Mouse (Mus musculus) thymus, postnatal 4 days (tissue): Measurements from ENCODE around the gene Cbx3.
"Not testable (repeated sequence)": the region's sequence is repeated elsewhere in the genome, so short reads cannot be mapped to it uniquely, and the experiment has no call there.

Experiments used
- DNase-seq: peaks from one replicate; pipeline ENCODE4 v3.0.0; 2021

The Cbx3 gene

DNA sequence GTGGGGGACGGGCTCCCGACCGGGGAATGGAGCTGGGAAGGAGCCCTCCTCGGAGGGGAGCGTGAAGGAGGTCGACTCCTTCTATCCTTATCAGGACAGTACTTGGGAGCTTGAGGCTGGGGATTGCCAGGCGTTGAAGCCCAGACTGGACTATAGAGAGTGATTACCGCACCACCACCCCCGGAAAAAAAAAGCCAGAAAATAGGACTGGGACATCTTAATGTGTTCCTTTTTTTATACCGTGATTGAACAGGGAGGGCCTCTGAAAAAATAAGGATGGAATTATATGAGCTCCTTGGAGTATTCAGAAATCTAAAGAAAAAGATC lies 982 bp downstream of the Cbx3 start:
- no peak for DNase-seq

DNA sequence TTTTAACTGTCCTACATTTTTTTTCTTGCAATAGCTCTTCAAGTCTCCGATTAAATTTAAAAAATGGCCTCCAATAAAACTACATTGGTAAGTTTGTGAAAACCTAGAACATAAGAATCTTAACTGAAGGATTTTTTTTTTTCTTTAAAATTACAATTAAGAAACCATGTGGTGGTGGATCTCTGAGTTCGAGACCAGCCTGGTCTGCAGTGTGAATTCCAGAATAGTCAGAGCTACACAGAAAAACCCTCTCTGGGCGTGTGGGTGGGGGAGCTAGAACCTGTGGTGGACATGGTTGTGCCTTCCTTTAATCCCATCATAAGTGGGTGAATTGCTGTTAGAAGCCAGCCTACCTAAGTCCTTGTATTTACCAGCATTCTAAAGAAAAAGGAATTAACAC lies 1.6 kb downstream of the Cbx3 start:
- peak; percentile 42 for DNase-seq

DNA sequence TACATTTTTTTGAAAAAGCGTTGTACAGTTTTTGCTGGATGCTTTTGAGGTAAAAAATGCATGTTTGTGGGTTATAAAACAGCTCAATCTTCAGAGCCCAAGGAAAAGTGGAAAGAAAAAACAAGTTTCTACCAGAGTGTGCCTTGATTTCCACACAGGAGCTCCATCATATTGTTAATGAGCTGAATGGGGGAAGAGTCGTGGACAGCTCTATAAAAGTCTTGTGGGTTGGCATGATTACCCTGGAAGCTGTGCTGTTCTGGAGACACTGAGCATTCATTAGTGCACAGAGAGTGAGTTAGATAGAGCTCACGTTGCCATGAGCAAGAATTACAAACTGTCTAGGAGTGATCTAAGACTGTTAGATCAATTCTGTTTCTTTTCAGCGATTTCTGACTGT lies 2.1 kb downstream of the Cbx3 start:
- no peak for DNase-seq

DNA sequence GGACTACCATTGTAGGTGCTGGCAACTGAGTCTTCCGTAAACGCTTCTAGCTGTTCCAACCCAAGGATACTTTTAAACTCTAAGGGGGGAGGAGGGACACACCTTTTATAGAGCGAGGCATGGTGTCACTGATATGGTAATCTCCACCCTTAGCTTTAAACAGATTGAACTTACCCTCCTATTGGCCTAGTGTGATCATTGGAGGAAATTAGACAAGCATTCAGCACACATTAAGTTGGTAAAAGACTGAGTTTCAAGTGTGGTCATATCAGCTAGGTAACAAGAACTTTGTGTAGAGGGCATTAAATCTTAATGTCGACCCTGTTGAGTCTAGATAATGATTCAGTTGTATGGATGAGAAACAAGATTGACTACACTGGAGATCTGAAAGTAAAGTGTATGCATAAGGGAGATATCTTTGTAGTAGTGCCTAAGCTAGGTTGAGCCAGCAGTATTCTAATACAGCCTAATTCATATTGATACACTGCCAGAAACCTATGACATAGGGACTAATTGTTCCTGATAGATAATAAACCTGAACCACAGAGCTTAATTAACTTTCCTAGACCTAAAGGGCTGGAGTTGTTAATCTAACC lies 9.1 kb downstream of the Cbx3 start:
- DNase-seq = no peak

DNA sequence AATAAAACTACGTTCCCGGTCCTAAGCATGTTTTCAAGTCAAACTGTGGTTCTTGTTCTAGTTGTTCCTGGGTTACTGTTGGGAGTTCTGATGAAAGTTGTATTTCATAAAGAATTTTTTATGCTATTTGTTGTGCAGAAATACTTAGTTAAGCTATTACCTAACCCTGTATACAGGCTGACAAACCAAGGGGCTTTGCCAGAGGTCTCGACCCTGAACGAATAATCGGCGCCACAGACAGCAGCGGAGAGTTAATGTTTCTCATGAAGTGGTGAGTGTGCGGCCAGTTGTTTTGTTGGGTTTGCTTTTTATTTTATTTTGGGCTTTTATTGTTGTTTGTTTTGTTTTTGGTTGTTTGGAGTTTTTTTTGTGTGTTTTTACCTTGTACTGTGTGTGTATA lies 11.4 kb downstream of the Cbx3 start:
- DNase-seq = no peak

DNA sequence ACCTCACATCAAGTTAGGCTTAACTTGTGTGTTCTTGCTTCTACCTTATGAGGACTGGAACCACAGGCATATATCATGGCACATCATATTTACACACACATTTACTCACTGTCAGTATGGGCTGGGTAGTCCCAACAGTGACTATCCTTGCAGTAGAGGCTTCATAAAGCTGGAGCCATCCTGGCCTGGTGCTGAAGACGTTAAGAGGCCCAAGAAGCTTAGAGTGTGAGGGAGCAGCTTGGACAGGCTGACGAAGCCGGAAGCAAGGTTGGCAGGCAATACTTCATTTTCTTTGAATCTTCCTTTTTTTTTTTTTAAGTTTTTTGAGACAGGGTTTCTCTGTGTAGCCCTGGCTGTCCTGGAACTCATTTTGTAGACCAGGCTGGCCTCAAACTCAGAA lies 13.7 kb downstream of the Cbx3 start:
- DNase-seq = no peak

DNA sequence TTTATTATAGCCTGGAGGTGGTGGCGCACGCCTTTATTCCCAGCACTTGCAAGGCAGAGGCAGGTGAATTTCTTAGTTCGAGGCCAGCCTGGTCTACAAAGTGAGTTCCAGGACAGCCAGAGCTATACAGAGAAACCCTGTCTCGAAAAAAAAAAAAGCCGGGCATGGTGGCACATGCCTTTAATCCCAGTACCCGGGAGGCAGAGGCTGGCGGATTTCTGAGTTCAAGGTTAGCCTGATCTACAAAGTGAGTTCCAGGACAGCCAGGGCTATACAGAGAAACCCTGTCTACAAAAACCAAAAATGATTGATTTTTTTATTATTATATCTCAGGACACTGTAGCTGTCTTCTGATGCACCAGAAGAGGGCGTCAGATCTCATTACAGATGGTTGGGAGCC lies 14.4 kb downstream of the Cbx3 start:
- not testable (repeated sequence) for DNase-seq

DNA sequence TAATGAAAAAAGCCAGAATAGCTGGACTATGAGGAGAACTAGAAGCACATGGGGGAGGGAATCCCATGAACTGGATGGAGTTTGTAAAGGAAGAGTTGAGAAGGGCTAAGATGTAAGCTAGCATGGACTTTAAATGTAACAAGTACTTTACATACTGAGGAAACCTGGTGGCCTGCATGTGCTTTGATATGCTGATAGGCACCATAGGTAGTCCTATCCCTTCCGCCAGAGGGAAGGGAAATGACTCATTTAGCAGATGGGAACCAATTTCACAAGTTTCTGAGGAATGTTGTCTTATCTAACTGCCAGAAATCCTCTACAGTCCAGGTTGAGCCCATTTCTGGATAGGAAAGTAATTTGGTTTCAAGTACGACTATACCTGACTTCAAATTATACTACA lies 15.5 kb downstream of the Cbx3 start:
- no peak for DNase-seq

DNA sequence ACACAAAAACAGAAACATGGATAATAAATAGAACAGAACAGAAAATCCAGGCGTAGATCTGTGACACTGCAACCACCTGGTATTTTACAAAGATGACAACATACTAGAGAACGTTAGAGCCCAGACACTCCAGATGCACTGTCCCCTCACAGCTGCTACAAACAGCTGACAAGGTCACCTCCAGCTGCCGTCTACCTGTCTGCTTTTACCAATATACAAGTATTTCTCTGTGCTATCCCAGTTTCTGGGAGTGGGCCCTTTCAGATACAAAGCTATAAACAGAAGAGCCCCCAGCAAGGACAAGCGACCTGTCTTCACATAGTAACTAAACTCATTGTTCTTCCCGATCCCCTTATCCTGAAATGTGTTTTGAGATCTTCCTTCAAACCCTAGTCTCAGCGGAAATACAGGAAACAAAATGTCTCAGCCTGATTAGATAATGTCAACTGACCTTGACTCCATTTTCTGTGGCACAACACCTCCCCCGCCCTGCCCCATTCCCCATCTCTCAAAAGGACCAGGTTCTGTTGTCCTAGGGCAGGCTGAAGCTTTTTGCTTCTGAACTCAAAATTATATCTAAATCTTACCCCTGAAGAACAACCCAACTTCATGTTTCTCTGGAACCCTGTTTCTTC lies 16.0 kb downstream of the Cbx3 start:
- peak; percentile 22 for DNase-seq

DNA sequence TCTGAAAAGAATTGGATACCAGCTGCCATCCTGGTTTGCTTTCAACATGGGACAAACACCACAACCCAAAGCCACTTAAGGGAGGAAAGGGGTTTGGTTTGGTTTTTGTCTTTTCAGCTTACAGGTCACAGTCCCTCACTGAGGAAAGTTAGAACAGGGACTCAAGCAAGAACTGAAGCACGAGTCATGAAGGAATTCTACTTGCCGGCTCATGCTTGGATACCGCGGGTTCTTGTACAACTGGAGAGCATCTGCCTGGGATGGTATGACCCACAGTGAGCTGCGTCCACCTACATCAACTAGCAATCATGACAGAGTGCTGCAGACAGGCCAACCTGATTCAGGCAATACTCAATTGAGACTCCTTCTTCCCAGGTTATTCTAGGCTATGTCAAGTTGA lies 16.6 kb downstream of the Cbx3 start:
- DNase-seq = no peak

DNA sequence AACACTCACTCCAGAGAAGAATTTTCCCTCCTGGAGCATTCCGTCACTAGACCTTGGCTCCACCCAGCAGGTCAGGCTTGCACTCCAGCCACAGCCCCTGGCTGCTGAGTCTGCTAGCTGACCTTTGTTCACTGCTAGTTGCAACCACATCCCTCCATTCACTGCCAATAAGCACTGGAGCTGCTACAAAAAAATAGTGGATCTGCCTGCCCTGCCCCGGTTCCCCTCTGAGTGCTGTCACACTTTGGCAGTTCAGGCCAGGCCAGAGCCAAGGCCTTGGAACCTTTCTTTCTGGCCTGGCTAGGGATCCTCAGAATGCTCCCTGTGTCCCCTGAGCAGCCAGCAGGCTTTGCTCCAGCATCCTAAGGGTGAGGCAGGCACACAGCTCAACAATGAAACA lies 19.6 kb downstream of the Cbx3 start:
- no peak for DNase-seq

DNA sequence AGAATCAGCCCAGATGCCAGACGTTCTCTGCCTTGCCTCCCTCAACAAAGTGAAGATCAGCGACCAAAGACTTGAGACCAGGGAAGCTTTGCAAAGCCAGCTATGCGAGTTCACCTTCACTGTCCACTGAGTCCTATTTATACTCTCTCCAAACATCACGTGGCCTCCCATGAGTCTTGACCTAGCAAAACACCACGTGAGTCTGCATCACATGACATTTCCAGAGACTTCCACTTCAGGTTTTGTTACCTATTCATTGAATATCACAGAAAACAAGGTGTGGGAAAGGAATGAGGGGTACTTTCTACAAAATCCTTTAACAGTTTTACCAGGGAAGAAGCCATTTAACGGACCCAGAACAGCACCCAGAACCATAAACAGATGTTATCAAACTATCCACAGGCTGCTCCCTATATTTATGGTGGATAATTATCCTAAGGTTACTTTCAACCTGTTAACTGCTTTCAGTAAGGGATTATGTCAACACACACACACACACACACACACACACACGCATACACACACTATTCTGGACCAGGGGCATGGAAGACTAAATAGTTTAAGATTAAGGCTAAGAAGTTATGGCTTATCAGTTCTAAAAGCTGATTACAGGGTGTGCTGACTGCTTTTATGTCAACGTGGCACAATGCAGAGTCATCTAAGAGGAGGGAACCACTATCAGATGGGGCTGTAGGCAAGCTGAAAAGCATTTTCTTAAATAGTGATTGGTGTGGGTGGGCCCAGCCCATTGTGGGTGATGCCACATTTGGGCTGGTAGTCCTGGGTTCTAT lies 27.4 kb downstream of the Cbx3 start:
- DNase-seq = no peak

DNA sequence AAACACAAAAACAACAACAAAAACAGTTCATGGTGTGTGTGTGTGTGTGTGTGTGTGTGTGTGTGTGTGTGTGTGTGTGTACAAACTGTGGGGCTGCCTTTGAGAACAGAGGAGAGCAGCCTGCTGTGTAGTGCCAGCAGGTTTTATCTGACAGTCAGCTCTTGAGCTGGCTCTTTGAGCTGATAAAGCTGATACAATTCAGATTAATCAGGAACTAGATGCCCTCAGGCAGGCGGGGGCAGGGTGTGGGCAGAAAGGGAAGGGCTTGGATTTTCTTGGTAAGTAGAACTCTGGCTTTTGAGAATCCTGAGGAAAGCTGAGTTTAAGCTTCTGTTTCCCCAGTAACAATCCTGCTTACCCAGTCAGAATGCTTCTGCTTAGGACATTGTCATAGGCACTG lies 35.5 kb downstream of the Cbx3 start:
- DNase-seq = no peak

DNA sequence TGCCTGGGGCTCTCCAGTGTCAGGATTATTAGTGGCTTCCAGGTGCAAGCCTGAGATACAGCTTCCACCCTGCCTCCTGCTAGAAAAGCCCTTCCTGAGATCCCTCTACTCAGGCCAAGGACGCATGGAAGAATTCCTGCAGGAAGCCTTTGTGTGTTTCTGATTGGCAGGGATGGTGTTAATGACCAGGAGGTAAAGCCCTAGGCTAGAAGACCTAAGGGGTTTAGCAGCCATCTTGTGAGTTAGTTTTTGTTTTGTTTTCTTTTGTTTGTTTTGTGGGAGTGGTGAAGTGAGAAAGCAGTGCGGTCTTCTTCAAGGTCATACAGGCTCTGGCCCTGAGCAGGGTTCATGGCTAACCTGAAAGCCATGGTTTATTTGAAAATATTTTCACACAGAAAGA lies 37.4 kb downstream of the Cbx3 start:
- no peak for DNase-seq

DNA sequence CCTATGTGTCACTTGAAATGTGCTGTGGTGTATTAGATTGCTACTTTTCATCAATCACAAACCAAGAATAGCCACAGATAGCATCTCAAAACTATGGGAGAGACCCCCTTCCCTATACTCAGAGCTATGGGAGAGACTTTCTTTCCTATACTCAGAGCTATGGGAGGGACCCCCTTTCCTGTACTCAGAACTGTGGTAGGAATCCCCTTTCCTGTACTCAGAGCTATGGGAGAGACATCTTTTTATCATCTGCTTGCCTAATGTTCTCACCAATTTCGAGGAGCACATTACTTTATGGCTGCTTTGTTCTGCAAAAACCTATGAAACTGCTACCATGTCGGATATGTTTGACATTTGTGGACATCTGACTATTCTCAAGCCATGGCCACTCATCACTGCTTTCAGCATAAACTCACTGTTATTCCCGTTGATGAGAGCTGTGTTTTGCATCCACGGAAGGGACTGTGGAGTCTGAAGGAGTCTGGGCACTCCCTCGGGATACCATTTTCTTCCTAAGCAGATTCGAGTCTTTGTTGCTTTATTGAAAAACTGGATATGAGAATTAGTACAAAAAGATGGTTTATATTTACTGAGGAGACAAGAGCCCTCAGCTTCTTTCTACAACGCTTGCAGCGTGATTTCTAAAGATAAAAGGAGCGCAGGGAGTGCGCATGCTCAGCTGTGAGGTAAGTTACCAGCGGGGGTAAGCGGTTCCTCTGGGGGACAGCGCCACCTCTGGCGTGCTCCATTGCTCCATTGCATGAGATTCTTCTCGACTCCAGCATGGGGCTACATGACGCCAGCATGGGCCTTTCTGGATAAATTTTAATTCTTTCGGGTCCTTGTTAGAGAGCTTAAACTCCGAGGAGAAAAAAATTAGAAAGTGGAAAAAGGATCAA lies 38.8 kb downstream of the Cbx3 start:
- DNase-seq = peak; percentile 92

DNA sequence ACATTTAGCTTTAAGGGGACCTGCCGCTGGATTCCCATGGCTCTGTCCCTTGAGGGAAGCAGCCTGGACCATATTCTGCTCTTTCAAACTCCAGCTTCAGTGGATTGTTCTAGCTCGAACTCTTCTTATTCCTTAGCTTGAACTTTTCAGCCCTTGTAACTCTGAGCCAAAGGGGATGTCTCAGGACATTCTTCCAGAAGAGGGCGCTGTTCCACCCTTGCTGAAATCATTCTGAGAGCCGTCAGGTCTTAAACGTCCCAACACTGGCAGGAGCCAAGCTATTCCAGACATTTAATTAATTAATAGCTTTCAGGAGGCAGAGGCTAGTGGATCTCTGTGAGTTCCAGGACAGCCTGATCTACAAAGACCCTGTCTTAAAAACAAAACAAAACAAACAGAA lies 39.9 kb downstream of the Cbx3 start:
- DNase-seq = peak; percentile 82

DNA sequence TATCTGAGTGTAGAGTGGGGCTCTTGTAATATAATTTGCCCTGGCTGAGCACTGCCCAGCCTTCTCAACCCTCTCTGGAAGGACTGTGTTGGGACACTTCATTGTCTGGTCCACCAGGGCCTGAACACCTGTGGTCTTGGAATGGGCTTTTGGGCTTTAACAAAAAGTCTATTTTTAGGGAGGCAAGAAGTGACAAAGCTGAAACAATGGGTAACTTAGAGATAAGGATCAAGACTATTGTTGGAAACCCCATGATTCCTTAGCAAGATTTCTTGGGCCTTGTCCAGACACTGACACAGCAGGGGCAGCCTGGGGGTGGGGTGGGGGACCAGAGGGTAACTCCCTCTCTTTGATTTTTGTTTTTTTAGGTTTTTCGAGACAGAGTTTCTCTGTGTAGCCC lies 40.8 kb downstream of the Cbx3 start:
- no peak for DNase-seq

DNA sequence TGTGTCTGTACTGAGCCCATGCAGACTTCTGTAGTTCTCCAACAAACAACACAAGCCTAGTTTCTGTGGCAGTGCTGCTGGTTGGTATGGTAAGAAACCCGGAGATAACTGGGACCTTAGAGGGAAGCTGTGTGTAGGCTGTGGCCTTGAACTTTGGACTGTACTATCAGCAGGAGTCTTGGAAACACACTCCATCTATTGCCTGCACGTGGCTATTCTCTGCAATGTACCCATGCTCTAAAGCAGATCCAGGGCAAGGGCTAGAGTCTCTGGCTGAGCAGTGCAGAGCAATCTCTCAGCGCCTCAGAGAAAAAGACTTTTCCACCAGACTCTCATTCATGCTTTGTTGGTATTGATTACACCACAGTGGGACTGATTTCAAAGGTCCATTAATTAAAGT lies 43.6 kb downstream of the Cbx3 start:
- DNase-seq = no peak

DNA sequence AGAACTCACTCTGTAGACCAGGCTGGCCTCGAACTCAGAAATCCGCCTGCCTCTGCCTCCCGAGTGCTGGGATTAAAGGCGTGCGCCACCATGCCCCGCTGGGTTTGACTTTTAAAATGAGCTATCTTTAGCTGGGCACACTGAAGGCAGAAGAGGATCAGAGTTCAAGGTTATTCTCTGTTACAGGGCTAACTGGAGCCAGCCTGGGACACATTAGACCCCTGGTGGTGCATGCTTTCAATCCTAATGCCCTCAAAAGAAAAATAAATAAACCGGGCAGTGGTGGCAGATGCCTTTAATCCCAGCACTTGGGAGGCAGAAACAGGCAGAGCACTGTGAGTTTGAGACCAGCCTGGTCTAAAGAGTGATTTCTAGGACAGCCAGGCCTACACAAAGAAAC lies 44.7 kb downstream of the Cbx3 start:
- DNase-seq = no peak

DNA sequence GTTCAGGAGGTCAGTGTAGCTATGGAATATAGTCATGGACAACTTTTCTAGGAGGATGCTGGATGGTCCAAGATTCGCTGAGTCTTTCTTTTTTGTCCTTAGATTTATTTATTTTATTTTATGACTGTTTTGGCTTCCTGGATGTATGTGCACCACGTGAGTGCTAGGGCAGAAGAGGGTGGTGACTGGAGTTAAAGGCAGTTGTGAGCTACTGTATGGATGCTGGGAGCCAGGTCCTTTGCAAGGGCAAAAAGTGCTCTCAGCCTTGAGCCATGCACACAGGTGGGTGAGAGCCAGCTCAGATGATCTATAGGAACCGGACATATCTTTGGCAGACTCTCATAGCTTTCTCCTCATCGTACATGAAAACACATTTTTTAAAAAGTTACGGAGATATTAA lies 53.1 kb downstream of the Cbx3 start:
- DNase-seq = no peak

DNA sequence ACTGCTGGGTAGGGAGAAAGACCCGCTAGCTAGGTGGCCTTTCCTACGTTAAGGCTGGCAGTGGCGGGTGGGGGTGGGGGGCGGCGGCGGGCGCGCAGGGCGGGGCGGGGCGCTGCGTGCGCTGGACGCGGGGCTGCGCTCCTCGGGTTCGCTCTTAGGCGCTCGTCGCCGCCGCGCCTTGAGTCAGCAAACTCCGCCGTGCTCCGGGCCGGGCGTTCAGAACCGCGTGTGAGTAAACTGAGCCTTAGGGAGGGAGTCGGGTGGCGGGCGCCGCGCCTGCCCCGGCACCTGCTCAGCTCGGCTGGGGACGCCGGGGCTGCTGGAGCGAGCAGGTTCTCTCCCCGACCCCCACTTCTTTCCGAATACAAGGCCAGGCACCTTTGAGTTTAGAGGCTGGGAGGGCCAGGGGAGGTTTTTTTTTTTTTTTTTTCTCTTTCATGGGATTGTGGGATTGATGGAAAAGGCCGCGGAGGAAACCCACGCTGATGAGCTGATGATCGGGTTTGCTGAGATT lies 53.7 kb downstream of the Cbx3 start, which contains the start of gene Snx10:
Gene Snx10, plus strand, starts transcription at position 95 of the 514 bp plus-strand sequence.
- peak; percentile 69 for DNase-seq

DNA sequence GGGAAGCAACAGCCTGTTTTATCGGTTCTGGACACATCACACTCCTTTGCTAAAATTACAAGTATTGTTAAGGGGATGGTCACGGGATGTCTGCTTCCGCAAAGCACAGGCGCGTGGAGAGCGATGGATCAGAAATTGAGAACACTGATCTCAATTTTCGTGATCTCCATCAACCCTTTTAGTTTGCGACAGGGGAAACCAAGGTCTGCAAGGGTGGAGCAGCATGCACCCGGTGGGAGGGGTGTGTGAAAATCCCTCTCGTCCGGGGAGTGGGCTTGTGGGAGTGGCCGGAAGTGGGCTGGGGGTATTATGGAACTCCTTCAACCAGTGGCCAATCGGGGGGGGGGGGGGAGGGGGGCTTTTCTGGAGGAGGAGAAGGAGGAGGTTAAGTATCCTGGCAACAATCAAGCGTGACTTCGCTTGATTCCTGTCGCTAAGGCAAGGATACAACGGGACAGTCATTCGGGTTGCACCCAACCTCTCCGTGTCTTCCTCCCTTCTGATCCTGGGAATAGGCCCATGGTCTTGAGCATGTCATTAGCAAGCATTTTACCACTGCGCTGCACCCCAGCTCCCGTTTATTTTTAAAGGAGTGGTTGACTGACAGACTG lies 54.3 kb downstream of the Cbx3 start:
- DNase-seq = peak; percentile 36

DNA sequence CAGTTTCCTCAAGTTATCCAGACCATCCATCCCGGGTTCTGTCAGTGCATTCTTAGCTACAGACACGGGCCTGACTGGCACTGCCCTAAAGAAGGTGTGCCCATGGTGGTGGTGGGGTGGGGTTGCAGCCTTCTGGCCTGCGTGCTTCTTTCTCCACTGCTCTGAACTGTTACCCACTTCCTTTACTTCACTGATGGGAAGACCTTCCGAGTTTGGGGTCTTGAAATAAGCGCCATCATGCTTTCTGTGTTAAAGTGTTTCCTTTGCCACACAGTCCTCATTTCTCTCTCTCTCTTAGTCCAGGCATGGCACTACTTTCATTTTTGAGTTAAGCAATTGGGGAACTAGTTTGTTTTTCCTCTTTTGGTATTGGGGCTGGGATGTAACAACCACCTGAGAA lies 54.8 kb downstream of the Cbx3 start:
- DNase-seq = no peak
